Mouse (Mus musculus): ENCODE results near the gene Gm21876. TPM values are rescaled to one million over a fixed set of nuclear protein-coding genes. Genes with fewer than 3 reads are reported as not detected.
"Not testable (repeated sequence)": the region's sequence is repeated elsewhere in the genome, so short reads cannot be mapped to it uniquely, and the experiment has no call there.

Gene Gm21876
- not detected in 2 replicates for polyA plus RNA-seq (2016; fragmentation: Nextera tagmentation; extraction: Ambion mirVana)

DNA sequence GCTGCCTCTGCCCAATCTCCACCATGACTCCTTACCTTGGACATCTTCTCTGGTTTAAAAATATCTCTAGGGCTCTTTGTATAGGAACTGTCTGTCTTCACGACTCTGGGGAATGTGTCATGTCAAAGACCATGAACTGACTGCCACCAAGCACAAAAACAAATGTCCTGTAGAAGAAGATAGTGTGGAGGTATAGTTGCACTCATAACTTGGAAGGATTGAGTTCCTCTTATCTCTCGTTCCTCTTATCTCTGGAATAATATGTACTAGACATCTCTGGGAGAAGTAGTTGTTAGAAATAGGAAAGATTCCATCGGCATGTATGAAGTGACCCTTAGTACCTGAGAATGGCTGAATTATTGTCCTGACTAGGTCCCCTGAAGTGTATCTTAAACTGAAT is at the start of gene Gm21876:
Gene Gm21876 (minus strand): TSS at position 101 of the 400 bp plus-strand sequence.
- Histone ChIP-seq H3K27me3 (no peaks in the 10 kb centered on the region), H3K4me1 (no peaks in the 10 kb centered on the region), H3K4me2 (replicated peaks) (no peak within 1 kb of the TSS), H3K36me3 (no peaks in the 10 kb centered on the region), H3K27ac (no peak within 1 kb of the TSS), H3K9ac (no peak within 1 kb of the TSS), H3K4me3 (no peak within 1 kb of the TSS), H3K9me3 (no peaks in the 10 kb centered on the region)
- no peak for ATAC-seq (ENCODE audit: insufficient number of reproducible peaks, insufficient read depth, low FRiP score, low TSS enrichment)
- WGBS, result 71% methylated on average over 3 of the region's 3 CpGs

GRCm38 (mm10) chrX:21220422-21220821 is 45.0 kb upstream of the Gm21876 start:
- Histone ChIP-seq H3K27me3 (no peaks in the 10 kb centered on the region), H3K4me2 (replicated peaks) (no peak overlapping the region), H3K9me3 (no peaks in the 10 kb centered on the region), H3K27ac (no peak overlapping the region), H3K4me3 (no peak overlapping the region), H3K4me1 (no peaks in the 10 kb centered on the region), H3K9ac (no peak overlapping the region), H3K36me3 (no peaks in the 10 kb centered on the region)
- ATAC-seq (ENCODE audit: insufficient number of reproducible peaks, insufficient read depth, low FRiP score, low TSS enrichment), result no peak
- 60% methylated on average over 3 of the region's 3 CpGs for WGBS

- H3K4me1 ChIP-seq; ATAC-seq (ENCODE audit: insufficient number of reproducible peaks, insufficient read depth, low FRiP score, low TSS enrichment); H3K9ac ChIP-seq; H3K27me3 ChIP-seq; H3K36me3 ChIP-seq; H3K27ac ChIP-seq; H3K4me3 ChIP-seq; H3K9me3 ChIP-seq; H3K4me2 ChIP-seq (replicated peaks): not testable (repeated sequence)
- 93% methylated on average over 25 of the region's 25 CpGs for WGBS
Observed at GRCm38 (mm10) chrX:21146675-21147074, 28.8 kb downstream of the Gm21876 start.

Other genes starting within 250 kb of the Gm21876 start
- 3.4 and 4.3 TPM in 2 replicates for gene Cfp, start 244.1 kb downstream of the Gm21876 start, polyA plus RNA-seq (2016; fragmentation: Nextera tagmentation; extraction: Ambion mirVana)
- 18.0 and 18.8 TPM in 2 replicates for gene Elk1, start 225.0 kb downstream of the Gm21876 start, polyA plus RNA-seq (2016; fragmentation: Nextera tagmentation; extraction: Ambion mirVana)
- gene Uxt, start 213.6 kb downstream of the Gm21876 start, polyA plus RNA-seq (2016; fragmentation: Nextera tagmentation; extraction: Ambion mirVana), result 51.2 and 52.1 TPM in 2 replicates
- 6.7 and 7.1 TPM in 2 replicates for gene Zfp182, start 113.3 kb downstream of the Gm21876 start, polyA plus RNA-seq (2016; fragmentation: Nextera tagmentation; extraction: Ambion mirVana)
- gene Spaca5, start 107.2 kb downstream of the Gm21876 start, polyA plus RNA-seq (2016; fragmentation: Nextera tagmentation; extraction: Ambion mirVana), result not detected in 2 replicates
- 2.2 and 2.9 TPM in 2 replicates for gene Zfp300, start 86.1 kb downstream of the Gm21876 start, polyA plus RNA-seq (2016; fragmentation: Nextera tagmentation; extraction: Ambion mirVana)
- not detected in 2 replicates for gene Ssxa1, start 59.8 kb downstream of the Gm21876 start, polyA plus RNA-seq (2016; fragmentation: Nextera tagmentation; extraction: Ambion mirVana)